ENCODE assay signal across 7 mouse cellular contexts in the genomic region with DNA sequence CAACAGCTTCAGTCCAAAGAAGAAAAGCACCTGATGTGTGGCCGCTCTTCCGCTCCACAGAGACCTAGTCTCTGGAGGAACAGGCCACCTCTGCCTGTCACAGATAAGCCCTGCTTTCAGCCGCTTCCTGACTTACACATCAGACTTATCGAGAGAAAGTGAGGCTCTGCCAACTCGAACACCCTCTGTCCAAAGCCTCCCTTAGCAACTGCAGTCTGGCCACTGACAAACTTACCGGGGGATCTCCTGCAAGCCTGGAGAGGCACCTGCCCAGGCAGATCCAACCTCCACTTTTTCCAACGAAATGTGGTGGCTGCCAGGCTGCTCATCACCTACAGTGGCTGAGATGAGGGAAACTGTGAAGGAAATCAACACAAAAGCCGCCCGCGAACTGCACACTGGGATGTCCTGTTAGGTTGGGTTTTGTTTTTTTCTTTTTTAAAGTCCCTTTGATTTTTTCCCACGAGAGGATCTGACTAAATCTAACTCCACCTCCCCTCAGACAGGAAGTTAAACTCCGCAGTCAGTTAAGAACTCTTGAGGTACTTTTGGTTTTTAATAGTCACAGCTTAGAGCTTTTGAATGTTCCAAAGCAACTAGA. TPM values are rescaled to one million over a fixed set of nuclear protein-coding genes. Genes with fewer than 3 reads are reported as not detected.
DNase-seq lines count a peak whose midpoint lies in the region; ATAC-seq and TF ChIP-seq lines count a peak whose summit lies in the region.

No protein-coding gene starts in this region.

- DNase-seq in c-Kit-positive CD71-positive TER-119-negative erythroid progenitor cells, embryonic 14.5 days (ENCODE audit: low read depth) = peak; percentile 40
- peak; percentile 93 for DNase-seq in induced T-regulatory cell, adult 2 months (ENCODE audit: low read depth)
- peak; percentile 46 for DNase-seq in lung, postnatal 0 days (ENCODE audit: low spot score)
- peak; percentile 54 to 61 for DNase-seq in thymus, postnatal 10 days (ENCODE audit: low spot score in 2 of 2)
- no peak for DNase-seq in midbrain, embryonic 11.5 days (ENCODE audit: low spot score, missing footprints)

- no peaks in the 10 kb centered on the region for H3K36me3 ChIP-seq in E14TG2a.4 (ENCODE audit: insufficient read depth, low read length)
- no peaks in the 10 kb centered on the region for H3K36me3 ChIP-seq in lung, postnatal 0 days (ENCODE audit: insufficient read depth, low read length)
- H3K36me3 ChIP-seq in midbrain, embryonic 16.5 days (ENCODE audit: control insufficient read depth, insufficient read depth, low read length) = no peaks in the 10 kb centered on the region
- H3K36me3 ChIP-seq in midbrain, embryonic 11.5 days (ENCODE audit: control insufficient read depth, insufficient read depth, low read length) = no peaks in the 10 kb centered on the region

- peak overlapping the region; percentile 30 for H3K4me2 ChIP-seq in lung, postnatal 0 days (replicated peaks; ENCODE audit: low read depth, low read length)
- no peak overlapping the region for H3K4me2 ChIP-seq in midbrain, embryonic 16.5 days (ENCODE audit: low read length)
- H3K4me2 ChIP-seq in midbrain, embryonic 11.5 days = no peak overlapping the region

- H3K4me3 ChIP-seq in E14TG2a.4 (replicated peaks; ENCODE audit: low read length) = peak overlapping the region; percentile 69
- no peak overlapping the region for H3K4me3 ChIP-seq in lung, postnatal 0 days (ENCODE audit: low read depth, low read length)
- H3K4me3 ChIP-seq in midbrain, embryonic 16.5 days (ENCODE audit: low read depth, low read length) = no peak overlapping the region; the same call in 1 of the 2 replicates
- no peak overlapping the region for H3K4me3 ChIP-seq in midbrain, embryonic 11.5 days (ENCODE audit: low read depth, low read length)

- peak overlapping the region; percentile 39 for H3K27ac ChIP-seq in lung, postnatal 0 days (ENCODE audit: low read length)
- no peak overlapping the region for H3K27ac ChIP-seq in midbrain, embryonic 16.5 days (ENCODE audit: low read length)
- no peak overlapping the region for H3K27ac ChIP-seq in midbrain, embryonic 11.5 days (ENCODE audit: low read depth, low read length)

- 38% methylated on average over 12 of the region's 12 CpGs for WGBS in lung, postnatal 0 days
- WGBS in midbrain, embryonic 16.5 days = 78% methylated on average over 12 of the region's 12 CpGs
- WGBS in midbrain, embryonic 11.5 days = 73% methylated on average over 12 of the region's 12 CpGs

- H3K9me3 ChIP-seq in E14TG2a.4 (ENCODE audit: low read length) = no peaks in the 10 kb centered on the region
- no peaks in the 10 kb centered on the region for H3K9me3 ChIP-seq in lung, postnatal 0 days (ENCODE audit: low read length)
- H3K9me3 ChIP-seq in midbrain, embryonic 16.5 days (replicated peaks; ENCODE audit: control insufficient read depth, low read length, poor library complexity, severe bottlenecking) = no peaks in the 10 kb centered on the region
- no peaks in the 10 kb centered on the region for H3K9me3 ChIP-seq in midbrain, embryonic 11.5 days (ENCODE audit: control insufficient read depth, low read length)

- TF ChIP-seq EP300 in lung, postnatal 0 days (IDR thresholded peaks at IDR 0.05) = no peak

- peaks cover 60% of the 10 kb centered on the region for H3K4me1 ChIP-seq in E14TG2a.4 (replicated peaks; ENCODE audit: low read depth, low read length)
- peaks cover 7% of the 10 kb centered on the region; the same call in 1 of the 2 replicates for H3K4me1 ChIP-seq in lung, postnatal 0 days (ENCODE audit: insufficient read depth, low read depth, low read length)
- no peaks in the 10 kb centered on the region for H3K4me1 ChIP-seq in midbrain, embryonic 16.5 days (ENCODE audit: control insufficient read depth, insufficient read depth, low read length)
- peaks cover 3% of the 10 kb centered on the region; the same call in 1 of the 2 replicates for H3K4me1 ChIP-seq in midbrain, embryonic 11.5 days (ENCODE audit: control insufficient read depth, insufficient read depth, low read length)

- no peaks in the 10 kb centered on the region for H3K27me3 ChIP-seq in E14TG2a.4 (ENCODE audit: insufficient read depth, low read length)
- H3K27me3 ChIP-seq in lung, postnatal 0 days (replicated peaks; ENCODE audit: insufficient read depth, low read length) = no peaks in the 10 kb centered on the region
- no peaks in the 10 kb centered on the region for H3K27me3 ChIP-seq in midbrain, embryonic 16.5 days (ENCODE audit: control insufficient read depth, insufficient read depth, low read depth, low read length)
- no peaks in the 10 kb centered on the region for H3K27me3 ChIP-seq in midbrain, embryonic 11.5 days (ENCODE audit: control insufficient read depth, insufficient read depth, low read length)

- ATAC-seq in lung, postnatal 0 days = peak; percentile 37
- no peak for ATAC-seq in midbrain, embryonic 16.5 days
- ATAC-seq in midbrain, embryonic 11.5 days (ENCODE audit: low FRiP score) = no peak

- TF ChIP-seq CTCF in E14TG2a.4 (conservative IDR thresholded peaks at IDR 0.05; ENCODE audit: low read length) = no peak
- no peak for TF ChIP-seq CTCF in lung, postnatal 0 days (IDR thresholded peaks at IDR 0.05)

- H3K9ac ChIP-seq in lung, postnatal 0 days (replicated peaks; ENCODE audit: low read depth) = no peak overlapping the region
- H3K9ac ChIP-seq in midbrain, embryonic 16.5 days (ENCODE audit: low read depth, low read length) = no peak overlapping the region
- H3K9ac ChIP-seq in midbrain, embryonic 11.5 days (ENCODE audit: low read length) = no peak overlapping the region

RNA-seq across cellular contexts. Expression of gene Utrn, which starts 55.9 kb away (rescaled TPM):
- 88.4 and 107 TPM in 2 replicates for polyA plus RNA-seq in lung, postnatal 0 days (2015; fragmentation: Nextera tagmentation; extraction: Ambion mirVana)
- polyA plus RNA-seq in midbrain, embryonic 16.5 days (2015; fragmentation: Nextera tagmentation; extraction: Ambion mirVana) = 17.6 and 18.9 TPM in 2 replicates
- polyA plus RNA-seq in midbrain, embryonic 11.5 days (2014; fragmentation: Nextera tagmentation; extraction: Ambion mirVana) = 29.1 and 31.4 TPM in 2 replicates
